Mouse (Mus musculus) kidney, embryonic 14.5 days (tissue): ENCODE measurements around the gene Npm3. TPM values are rescaled to one million over a fixed set of nuclear protein-coding genes. Genes with fewer than 3 reads are reported as not detected.

Experiments used
- ATAC-seq: fragments of 200-750 bp; cut with Nextera tagmentation; 2 replicates; pipeline ENCODE4 v1.8.0; 2017; ENCODE audit warnings: moderate number of reproducible peaks, mild to moderate bottlenecking, moderate TSS enrichment, moderate library complexity; ENCODE audit not compliant: low FRiP score, low TSS enrichment
- H3K27ac ChIP-seq: fragments of 300-500 bp; sonication (generic); 2 replicates; pipeline ENCODE4 v1.5.1; 2014; ENCODE audit warnings: low read depth, mild to moderate bottlenecking, low read length, moderate library complexity, mixed read lengths
- H3K27me3 ChIP-seq: fragments of 300-500 bp; sonication (generic); 2 replicates; pipeline ENCODE4 v1.6.1; 2014; ENCODE audit warnings: mild to moderate bottlenecking, low read length; ENCODE audit not compliant: control insufficient read depth, insufficient read depth
- H3K36me3 ChIP-seq: fragments of 300-500 bp; sonication (generic); 2 replicates; pipeline ENCODE4 v1.6.1; 2014; ENCODE audit warnings: low read length, mixed read lengths; ENCODE audit not compliant: control insufficient read depth, insufficient read depth
- H3K4me1 ChIP-seq: fragments of 300-500 bp; sonication (generic); 2 replicates; pipeline ENCODE4 v1.6.1; 2014; ENCODE audit warnings: low read length, mixed read lengths; ENCODE audit not compliant: control insufficient read depth, insufficient read depth
- H3K4me2 ChIP-seq: fragments of 300-500 bp; sonication (generic); replicated peaks from 2 replicates; pipeline ENCODE4 v1.6.1; 2014; ENCODE audit warnings: low read depth, mild to moderate bottlenecking, low read length
- H3K4me3 ChIP-seq: fragments of 300-500 bp; sonication (generic); 2 replicates; pipeline ENCODE4 v1.5.1; 2014; ENCODE audit warnings: mild to moderate bottlenecking, low read length
- H3K9ac ChIP-seq: fragments of 300-500 bp; sonication (generic); 2 replicates; pipeline ENCODE4 v1.6.1; 2014; ENCODE audit warnings: low read depth, mild to moderate bottlenecking, low read length, moderate library complexity
- H3K9me3 ChIP-seq: fragments of 300-500 bp; sonication (generic); 2 replicates; pipeline ENCODE4 v1.6.1; 2016; ENCODE audit warnings: low read length; ENCODE audit not compliant: control insufficient read depth
- WGBS: fragments of 180-500 bp; shearing (Covaris S2); extraction: QIAGEN DNeasy Blood & Tissue Kit; methylation state at CpG from one replicate; pipeline ENCODE4 v1.1.7; 2014; 5-methylcytosine and 5-hydroxymethylcytosine counted together
- polyA plus RNA-seq: library from polyadenylated mRNA; unstranded; fragments of >200 nt; fragmentation: Nextera tagmentation; extraction: Ambion mirVana; gene quantifications from 2 replicates; pipeline ENCODE4 v1.2.1, GENCODE M21; 2014

The Npm3 gene
- polyA plus RNA-seq, 1 experiment from 2014 or later: 21.4 TPM

- no peak overlapping the region for H3K27ac ChIP-seq
- H3K9ac ChIP-seq: no peak overlapping the region
- H3K4me1 ChIP-seq: peaks cover 33% of the 10 kb centered on the region; the same call in 1 of the 2 replicates
- ATAC-seq: 0 out of 2 replicates have a peak, but pooled peaks have one; percentile 7
- peaks cover 43% of the 10 kb centered on the region for H3K27me3 ChIP-seq
- no peak overlapping the region; the same call in 1 of the 2 replicates for H3K4me2 ChIP-seq
- H3K4me3 ChIP-seq: no peak overlapping the region
- H3K9me3 ChIP-seq: no peaks in the 10 kb centered on the region
- peaks cover 3% of the 10 kb centered on the region; the same call in 1 of the 2 replicates for H3K36me3 ChIP-seq
- WGBS: 10% methylated on average over 29 of the region's 29 CpGs
Observed at GRCm38 (mm10) chr19:45746153-45747020, 3.0 kb downstream of the Npm3 start.

- Histone ChIP-seq H3K4me1 (peaks cover 34% of the 10 kb centered on the region; the same call in 1 of the 2 replicates), H3K27me3 (peaks cover 50% of the 10 kb centered on the region), H3K4me3 (no peak overlapping the region), H3K9me3 (no peaks in the 10 kb centered on the region), H3K36me3 (peaks cover 1% of the 10 kb centered on the region; the same call in 1 of the 2 replicates), H3K4me2 (no peak overlapping the region; the same call in 1 of the 2 replicates), H3K9ac (no peak overlapping the region), H3K27ac (no peak overlapping the region)
- no peak for ATAC-seq
- WGBS: 4% methylated on average over 32 of the region's 32 CpGs
Observed at GRCm38 (mm10) chr19:45745344-45746152, 3.8 kb downstream of the Npm3 start.

GRCm38 (mm10) chr19:45743619-45744018 is 5.8 kb downstream of the Npm3 start:
- Histone ChIP-seq H3K4me3 (peak overlapping the region; percentile 57; the same call in 1 of the 2 replicates), H3K9me3 (no peaks in the 10 kb centered on the region), H3K4me1 (peaks cover 33% of the 10 kb centered on the region; the same call in 1 of the 2 replicates), H3K9ac (no peak overlapping the region), H3K4me2 (no peak overlapping the region), H3K27ac (no peak overlapping the region), H3K27me3 (peaks cover 65% of the 10 kb centered on the region), H3K36me3 (no peaks in the 10 kb centered on the region)
- no peak for ATAC-seq
- WGBS: 31% methylated on average over 7 of the region's 7 CpGs

GRCm38 (mm10) chr19:45742984-45743575 is 6.3 kb downstream of the Npm3 start:
- peak overlapping the region; percentile 94 for H3K4me2 ChIP-seq
- H3K9ac ChIP-seq: peak overlapping the region; percentile 51
- peaks cover 28% of the 10 kb centered on the region; the same call in 1 of the 2 replicates for H3K4me1 ChIP-seq
- no peaks in the 10 kb centered on the region for H3K36me3 ChIP-seq
- no peak for ATAC-seq
- peak overlapping the region; percentile 57 for H3K4me3 ChIP-seq
- peaks cover 70% of the 10 kb centered on the region for H3K27me3 ChIP-seq
- H3K9me3 ChIP-seq: no peaks in the 10 kb centered on the region
- no peak overlapping the region for H3K27ac ChIP-seq
- WGBS: 4% methylated on average over 28 of the region's 44 CpGs

DNA sequence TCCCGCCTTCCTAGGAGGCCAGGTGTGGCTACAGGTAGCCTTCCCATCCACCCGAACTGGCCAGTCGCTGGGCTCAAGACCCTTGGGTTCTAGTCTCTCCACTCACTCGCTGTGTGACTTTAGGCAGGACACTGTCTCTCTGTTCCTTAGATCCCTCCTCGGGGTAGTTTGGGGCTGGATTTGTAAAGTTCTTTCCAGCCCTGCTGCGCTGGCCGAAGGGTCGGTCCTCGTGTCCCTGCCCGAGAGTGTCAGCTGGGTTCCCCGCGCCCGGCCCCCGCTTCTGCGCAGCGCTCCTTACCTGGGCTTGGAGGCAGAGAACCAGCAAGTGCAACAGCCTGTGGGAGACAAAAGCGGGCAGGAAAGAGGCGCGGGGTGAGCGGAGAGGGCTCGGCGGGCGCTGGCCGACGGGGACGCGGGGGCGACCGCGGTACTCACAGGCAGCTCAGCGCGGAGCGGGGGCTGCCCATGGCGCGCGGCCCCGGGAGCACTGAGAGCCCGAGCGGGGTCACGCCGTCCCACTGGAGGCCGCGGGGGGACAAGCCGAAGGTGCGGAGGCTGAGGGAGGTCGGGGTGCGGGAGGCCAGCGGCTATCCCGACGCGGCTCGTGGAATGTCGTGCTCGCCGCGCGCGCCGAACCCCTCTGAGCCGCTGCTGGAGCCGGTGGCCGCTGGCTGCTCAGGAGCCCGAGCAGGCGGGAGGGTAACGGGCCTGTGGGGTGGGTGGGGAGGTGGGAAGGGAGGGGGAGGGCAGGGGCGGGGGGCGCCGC is 7.0 kb downstream of the Npm3 start, which contains the start of gene Fgf8:
TSS of gene Fgf8 (minus strand) at position 698 of the 766 bp plus-strand sequence.
- Histone ChIP-seq H3K27ac (no peak within 1 kb of the TSS), H3K9ac (peak within 1 kb of the TSS; percentile 51), H3K27me3 (peaks cover 77% of the 10 kb centered on the region), H3K9me3 (no peaks in the 10 kb centered on the region), H3K36me3 (no peaks in the 10 kb centered on the region), H3K4me3 (peak within 1 kb of the TSS; percentile 57), H3K4me1 (peaks cover 28% of the 10 kb centered on the region), H3K4me2 (peak within 1 kb of the TSS; percentile 94)
- under 1% methylated on average over 57 of the region's 68 CpGs for WGBS
- ATAC-seq: no peak

GRCm38 (mm10) chr19:45741431-45742217 is 7.8 kb downstream of the Npm3 start:
- Histone ChIP-seq H3K27ac (no peak overlapping the region), H3K9me3 (no peaks in the 10 kb centered on the region), H3K9ac (peak overlapping the region; percentile 23; the same call in 1 of the 2 replicates), H3K4me1 (peaks cover 32% of the 10 kb centered on the region), H3K4me2 (peak overlapping the region; percentile 94), H3K36me3 (no peaks in the 10 kb centered on the region), H3K4me3 (peak overlapping the region; percentile 57), H3K27me3 (peaks cover 84% of the 10 kb centered on the region)
- 1% methylated on average over 45 of the region's 45 CpGs for WGBS
- no peak for ATAC-seq

GRCm38 (mm10) chr19:45740817-45741216 is 8.6 kb downstream of the Npm3 start:
- H3K27me3 ChIP-seq: peaks cover 85% of the 10 kb centered on the region
- H3K9ac ChIP-seq: no peak overlapping the region
- H3K4me1 ChIP-seq: peaks cover 29% of the 10 kb centered on the region
- H3K4me3 ChIP-seq: peak overlapping the region; percentile 57
- peak overlapping the region; percentile 94 for H3K4me2 ChIP-seq
- no peaks in the 10 kb centered on the region for H3K9me3 ChIP-seq
- H3K36me3 ChIP-seq: no peaks in the 10 kb centered on the region
- no peak overlapping the region for H3K27ac ChIP-seq
- no peak for ATAC-seq
- 11% methylated on average over 7 of the region's 7 CpGs for WGBS
